Mouse (Mus musculus) hindbrain, embryonic 11.5 days (tissue): ENCODE data around the gene Phc1. TPM values are rescaled to one million over a fixed set of nuclear protein-coding genes. Genes with fewer than 3 reads are reported as not detected.
"Not testable (repeated sequence)": the region's sequence is repeated elsewhere in the genome, so short reads cannot be mapped to it uniquely, and the experiment has no call there.

ENCODE experiments used
- ATAC-seq: fragments of 200-750 bp; cut with Nextera tagmentation; 2 replicates; pipeline ENCODE4 v1.8.0; 2017; ENCODE audit warnings: mild to moderate bottlenecking, moderate TSS enrichment, moderate library complexity; ENCODE audit not compliant: low FRiP score
- DNase-seq: peaks from one replicate; pipeline ENCODE4 v3.0.0-alpha.2; 2015; ENCODE audit warnings: low spot score
- H3K27ac ChIP-seq: fragments of 300-500 bp; sonication (generic); 2 replicates; pipeline ENCODE4 v1.5.1; 2014; ENCODE audit warnings: mild to moderate bottlenecking, low read depth, low read length
- H3K27me3 ChIP-seq: fragments of 300-500 bp; sonication (generic); 2 replicates; pipeline ENCODE4 v1.6.1; 2014; ENCODE audit warnings: mild to moderate bottlenecking, low read length, moderate library complexity, mixed read lengths; ENCODE audit not compliant: control insufficient read depth, insufficient read depth
- H3K36me3 ChIP-seq: fragments of 300-500 bp; sonication (generic); 2 replicates; pipeline ENCODE4 v1.6.1; 2014; ENCODE audit warnings: mild to moderate bottlenecking, low read length, moderate library complexity, mixed read lengths; ENCODE audit not compliant: control insufficient read depth, insufficient read depth
- H3K4me1 ChIP-seq: fragments of 300-500 bp; sonication (generic); replicated peaks from 2 replicates; pipeline ENCODE4 v1.6.1; 2014; ENCODE audit warnings: low read length, mixed read lengths; ENCODE audit not compliant: control insufficient read depth, insufficient read depth
- H3K4me2 ChIP-seq: fragments of 300-500 bp; sonication (generic); replicated peaks from 2 replicates; pipeline ENCODE4 v1.6.1; 2014; ENCODE audit warnings: mild to moderate bottlenecking, low read depth, low read length
- H3K4me3 ChIP-seq: fragments of 300-500 bp; sonication (generic); 2 replicates; pipeline ENCODE4 v1.5.1; 2014; ENCODE audit warnings: low read depth, low read length
- H3K9ac ChIP-seq: fragments of 300-500 bp; sonication (generic); 2 replicates; pipeline ENCODE4 v1.6.1; 2014; ENCODE audit warnings: low read depth, low read length
- H3K9me3 ChIP-seq: fragments of 300-500 bp; sonication (generic); 2 replicates; pipeline ENCODE4 v1.6.1; 2016; ENCODE audit warnings: low read length; ENCODE audit not compliant: control insufficient read depth
- WGBS: fragments of 180-500 bp; shearing (Covaris S2); extraction: QIAGEN DNeasy Blood & Tissue Kit; methylation state at CpG from one replicate; pipeline ENCODE4 v1.1.7; 2014; 5-methylcytosine and 5-hydroxymethylcytosine counted together
- polyA plus RNA-seq: library from polyadenylated mRNA; unstranded; fragments of >200 nt; fragmentation: Nextera tagmentation; extraction: Ambion mirVana; gene quantifications from 2 replicates; pipeline ENCODE4 v1.2.1, GENCODE M21; 2014

Gene Phc1
- polyA plus RNA-seq, 1 experiment from 2014 or later, result 36.7 TPM

DNA sequence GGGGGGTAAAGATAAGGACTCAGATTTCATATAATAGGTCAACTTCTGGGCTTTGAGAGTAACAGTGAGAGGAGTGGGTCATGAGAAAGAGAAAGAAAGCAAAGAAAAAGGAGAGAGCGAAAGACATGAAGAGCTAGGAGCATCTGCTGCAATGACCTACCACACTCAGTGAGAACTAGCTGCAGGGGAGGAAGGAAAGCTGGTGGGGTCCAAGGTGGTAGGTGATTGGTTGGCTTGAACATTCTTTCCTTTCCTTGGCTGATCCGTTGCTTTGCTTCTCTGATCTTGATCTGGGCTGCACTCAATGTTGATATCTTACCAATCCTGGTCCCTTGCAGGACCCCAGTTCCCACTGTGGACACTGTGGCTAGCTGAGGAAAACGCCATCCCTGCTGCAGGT lies 26.6 kb upstream of the Phc1 start:
- WGBS, result 56% methylated on average over 3 of the region's 3 CpGs
- Histone ChIP-seq H3K36me3 (no peaks in the 10 kb centered on the region), H3K9me3 (no peaks in the 10 kb centered on the region), H3K4me1 (no peaks in the 10 kb centered on the region), H3K9ac (no peak overlapping the region), H3K27me3 (no peaks in the 10 kb centered on the region), H3K4me2 (no peak overlapping the region), H3K27ac (no peak overlapping the region), H3K4me3 (no peak overlapping the region)
- DNase-seq (no peak), ATAC-seq (no peak)

DNA sequence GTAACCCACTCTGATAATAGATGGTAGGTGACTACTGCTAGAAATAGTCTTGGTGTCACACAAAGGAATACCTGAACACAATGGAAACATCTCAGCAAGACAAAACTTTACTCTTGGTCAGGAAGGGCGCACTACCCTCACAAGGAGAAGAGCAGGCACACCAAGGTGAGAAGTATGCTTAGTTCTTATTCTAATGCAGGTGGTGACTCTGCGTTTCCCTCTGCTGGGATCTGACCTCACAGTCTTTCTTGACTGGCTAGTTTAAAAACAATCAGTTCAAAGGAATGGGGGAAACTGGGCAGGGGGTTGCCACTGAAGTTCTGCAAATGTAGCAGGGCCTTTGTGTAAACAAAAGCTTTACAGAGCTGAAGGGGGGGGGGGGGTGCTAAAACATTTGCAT lies 25.9 kb upstream of the Phc1 start:
- 36% methylated on average over 2 of the region's 2 CpGs for WGBS
- no peak for ATAC-seq
- H3K4me1 ChIP-seq, result no peaks in the 10 kb centered on the region
- no peaks in the 10 kb centered on the region for H3K9me3 ChIP-seq
- no peaks in the 10 kb centered on the region for H3K36me3 ChIP-seq
- H3K4me3 ChIP-seq, result no peak overlapping the region
- no peak for DNase-seq
- no peak overlapping the region for H3K27ac ChIP-seq
- no peak overlapping the region for H3K4me2 ChIP-seq
- H3K9ac ChIP-seq, result no peak overlapping the region
- H3K27me3 ChIP-seq, result no peaks in the 10 kb centered on the region

DNA sequence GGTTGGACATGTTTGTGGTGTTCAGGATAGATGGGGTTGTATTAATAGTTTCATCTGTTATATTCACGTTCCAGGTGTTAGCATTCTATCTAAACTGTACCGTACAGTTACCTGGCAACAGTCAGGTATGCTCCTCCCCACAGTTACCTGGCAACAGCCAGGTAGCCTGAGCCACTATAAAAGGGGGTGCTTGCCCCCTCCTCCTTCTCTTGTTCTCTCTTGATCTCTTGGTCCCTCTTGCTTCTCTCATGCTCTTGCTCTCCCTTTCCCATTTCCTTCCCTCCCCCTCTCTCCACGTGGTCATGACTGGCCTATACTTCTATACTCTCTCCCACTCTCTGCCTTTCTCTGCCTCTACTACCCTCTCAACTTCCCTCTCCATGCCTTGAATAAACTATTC lies 25.3 kb upstream of the Phc1 start:
- 50% methylated on average over 3 of the region's 3 CpGs for WGBS

DNA sequence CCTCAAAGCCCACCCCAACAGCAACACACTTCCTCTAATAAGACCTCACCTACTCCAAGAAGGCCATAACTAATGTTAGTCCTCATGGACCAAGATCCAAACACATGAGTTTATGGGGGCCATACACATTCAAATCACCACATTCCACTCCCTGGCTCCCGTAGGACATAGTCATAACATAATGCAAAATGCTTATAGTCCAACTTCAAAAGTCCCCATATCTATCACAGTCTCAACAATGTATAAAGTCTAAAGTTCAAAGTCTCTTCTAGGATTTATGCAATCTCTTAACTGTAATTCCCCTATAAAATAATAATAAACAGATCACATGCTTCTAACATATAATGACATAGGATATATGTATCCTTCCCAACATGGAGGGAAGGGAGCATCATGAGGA lies 16.7 kb upstream of the Phc1 start:
- Histone ChIP-seq H3K9me3 (no peaks in the 10 kb centered on the region), H3K9ac (no peak overlapping the region), H3K27me3 (no peaks in the 10 kb centered on the region), H3K27ac (no peak overlapping the region), H3K36me3 (no peaks in the 10 kb centered on the region), H3K4me2 (no peak overlapping the region), H3K4me3 (no peak overlapping the region), H3K4me1 (no peaks in the 10 kb centered on the region)
- ATAC-seq, result no peak
- no peak for DNase-seq
- WGBS, result 86% methylated on average over 1 of the region's 1 CpGs

More for the DNA sequence above, 25.3 kb upstream of the Phc1 start:
- no peak for DNase-seq
- Histone ChIP-seq H3K4me3 (no peak overlapping the region), H3K9me3 (no peaks in the 10 kb centered on the region), H3K9ac (no peak overlapping the region), H3K27me3 (no peaks in the 10 kb centered on the region), H3K27ac (no peak overlapping the region), H3K4me1 (no peaks in the 10 kb centered on the region), H3K36me3 (no peaks in the 10 kb centered on the region), H3K4me2 (no peak overlapping the region)
- ATAC-seq, result no peak

DNA sequence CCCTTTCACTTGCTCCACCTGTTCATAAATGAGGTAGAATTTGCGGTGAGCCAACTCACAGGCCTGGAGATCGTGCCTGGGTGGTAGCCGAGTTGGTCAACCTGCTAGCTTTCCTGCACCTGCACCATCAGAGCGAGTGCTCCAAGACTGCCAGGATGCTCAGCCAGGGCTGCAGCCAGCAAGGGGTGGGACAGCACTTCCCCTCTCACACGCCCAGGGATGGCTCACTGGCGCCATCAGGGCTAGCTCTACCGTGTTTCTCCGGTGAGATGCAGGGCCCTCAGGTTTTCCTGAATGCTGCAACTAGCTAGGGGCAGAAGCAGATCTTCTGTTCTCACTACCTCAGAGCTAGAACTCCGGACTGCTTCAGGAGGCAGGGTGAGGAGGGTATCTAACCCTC lies 15.5 kb upstream of the Phc1 start:
- H3K36me3 ChIP-seq, result no peaks in the 10 kb centered on the region
- no peak overlapping the region for H3K9ac ChIP-seq
- DNase-seq (no peak), ATAC-seq (no peak)
- no peak overlapping the region for H3K4me2 ChIP-seq
- H3K4me1 ChIP-seq, result no peaks in the 10 kb centered on the region
- H3K27me3 ChIP-seq, result no peaks in the 10 kb centered on the region
- H3K4me3 ChIP-seq, result no peak overlapping the region
- H3K27ac ChIP-seq, result no peak overlapping the region
- no peaks in the 10 kb centered on the region for H3K9me3 ChIP-seq
- 53% methylated on average over 9 of the region's 9 CpGs for WGBS

DNA sequence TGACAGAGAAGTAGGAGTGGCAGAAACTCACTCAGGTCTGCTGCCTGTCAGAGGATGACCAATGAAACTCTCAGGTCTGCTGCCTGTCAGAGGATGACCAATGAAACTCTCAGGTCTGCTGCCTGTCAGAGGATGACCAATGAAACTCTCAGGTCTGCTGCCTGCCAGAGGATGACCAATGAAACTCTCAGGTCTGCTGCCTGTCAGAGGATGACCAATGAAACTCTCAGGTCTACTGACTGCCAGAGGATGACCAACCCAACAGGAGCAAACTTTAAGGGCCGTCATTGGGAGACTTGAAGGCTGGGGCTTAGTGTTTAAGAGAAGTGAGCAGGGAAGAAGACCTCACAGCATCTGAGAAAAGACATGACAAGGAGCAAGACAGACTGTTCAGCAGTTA lies 7.0 kb upstream of the Phc1 start:
- H3K4me1 ChIP-seq, H3K4me3 ChIP-seq, H3K9ac ChIP-seq, ATAC-seq, DNase-seq, H3K4me2 ChIP-seq, H3K9me3 ChIP-seq, H3K27ac ChIP-seq, H3K27me3 ChIP-seq, H3K36me3 ChIP-seq: not testable (repeated sequence)
- WGBS, result 61% methylated on average over 1 of the region's 1 CpGs

DNA sequence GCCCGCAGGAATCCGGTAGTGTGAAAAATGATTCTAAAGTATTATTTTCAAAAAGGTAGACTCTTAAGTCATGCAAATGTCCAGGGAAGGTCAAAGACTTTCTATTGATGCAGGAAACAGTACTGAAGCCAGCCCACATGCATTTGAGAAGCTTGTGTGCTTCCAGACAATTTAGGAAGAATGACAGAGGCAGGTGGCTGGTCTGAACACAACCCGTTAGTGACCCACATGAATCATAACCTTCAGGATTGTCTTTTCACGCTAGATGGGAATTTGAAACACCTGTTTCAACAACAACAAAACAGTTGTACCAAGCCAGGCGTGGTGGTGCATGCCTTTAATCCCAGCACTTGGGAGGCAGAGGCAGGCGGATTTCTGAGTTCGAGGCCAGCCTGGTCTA lies 6.0 kb upstream of the Phc1 start:
- 88% methylated on average over 6 of the region's 7 CpGs for WGBS
- Histone ChIP-seq H3K9ac (no peak overlapping the region), H3K4me2 (no peak overlapping the region), H3K36me3 (no peaks in the 10 kb centered on the region), H3K4me3 (no peak overlapping the region), H3K9me3 (no peaks in the 10 kb centered on the region), H3K4me1 (no peaks in the 10 kb centered on the region), H3K27me3 (no peaks in the 10 kb centered on the region), H3K27ac (no peak overlapping the region)
- DNase-seq (no peak), ATAC-seq (no peak)

DNA sequence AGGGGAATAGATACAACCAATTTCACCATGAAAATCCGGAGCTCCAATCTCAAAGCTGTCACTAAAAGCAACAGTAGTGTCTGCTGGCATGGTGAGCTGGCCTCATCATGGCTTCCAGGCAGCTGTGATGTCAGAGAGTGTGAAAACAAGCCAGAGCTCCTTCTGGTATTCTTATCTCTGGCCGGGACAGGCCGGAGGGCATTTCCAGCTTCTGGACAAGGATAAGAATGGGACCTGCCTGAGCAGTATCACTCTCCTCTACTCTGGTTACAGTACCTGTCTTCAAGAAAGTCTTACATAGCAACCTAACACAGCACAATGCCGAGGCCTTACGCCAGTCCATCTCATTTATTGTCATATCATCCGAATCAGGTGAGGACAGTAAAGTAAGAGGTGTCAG lies 5.4 kb upstream of the Phc1 start:
- no peaks in the 10 kb centered on the region for H3K27me3 ChIP-seq

DNA sequence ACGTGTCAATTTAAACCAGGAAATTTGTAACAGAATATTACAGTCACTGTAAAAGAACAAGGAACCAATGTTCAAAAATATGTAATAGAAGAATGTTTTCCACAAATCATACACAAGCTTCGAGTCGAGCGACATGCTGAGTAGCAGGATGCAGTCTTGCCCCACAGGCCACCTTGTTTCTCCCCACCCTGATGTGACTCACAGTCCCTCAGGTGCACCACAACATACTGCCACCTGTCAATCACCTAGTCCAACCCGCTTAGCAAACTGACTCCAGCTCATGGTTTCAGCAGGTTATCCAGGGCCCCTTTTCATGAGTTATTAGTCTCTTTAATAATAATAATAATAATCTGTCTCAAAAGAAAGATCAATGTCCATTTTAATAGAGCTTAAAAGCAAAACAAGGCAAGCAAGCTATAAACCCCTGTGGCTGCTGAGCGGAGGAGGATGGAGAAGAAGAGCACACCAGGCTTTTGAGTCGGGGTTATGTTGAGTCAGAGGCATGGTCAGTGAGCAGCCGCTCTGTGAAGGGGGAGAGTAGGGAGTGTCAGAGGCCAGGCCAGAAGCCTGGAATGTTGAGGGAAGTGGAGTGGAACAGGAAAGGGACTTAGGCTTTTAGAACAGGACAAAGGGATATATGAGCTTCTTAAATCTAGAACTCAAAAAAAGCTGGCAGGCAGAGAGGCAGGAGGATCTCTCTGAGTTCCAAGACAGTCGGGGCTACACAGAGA lies 4.2 kb upstream of the Phc1 start:
- Histone ChIP-seq H3K4me1 (no peaks in the 10 kb centered on the region), H3K4me3 (no peak overlapping the region), H3K27me3 (no peaks in the 10 kb centered on the region), H3K4me2 (no peak overlapping the region), H3K9ac (no peak overlapping the region), H3K27ac (no peak overlapping the region), H3K9me3 (no peaks in the 10 kb centered on the region), H3K36me3 (no peaks in the 10 kb centered on the region)
- no peak for ATAC-seq
- 56% methylated on average over 9 of the region's 9 CpGs for WGBS
- no peak for DNase-seq

More for the DNA sequence above, 5.4 kb upstream of the Phc1 start:
- no peak for DNase-seq
- Histone ChIP-seq H3K9me3 (no peaks in the 10 kb centered on the region), H3K27ac (no peak overlapping the region), H3K4me2 (no peak overlapping the region), H3K4me3 (no peak overlapping the region), H3K4me1 (no peaks in the 10 kb centered on the region), H3K9ac (no peak overlapping the region), H3K36me3 (no peaks in the 10 kb centered on the region)
- WGBS, result 79% methylated on average over 6 of the region's 6 CpGs
- no peak for ATAC-seq
